Mouse (Mus musculus) granulocyte monocyte progenitor cell, adult 5-6 weeks (primary cell): ENCODE data around the gene Zc3h12c. TPM values are rescaled to one million over a fixed set of nuclear protein-coding genes. Genes with fewer than 3 reads are reported as not detected.

ENCODE experiments used
- total RNA-seq, 2 experiments: library from RNA; stranded (forward) in 1 of 2; stranded (reverse) in 1 of 2; fragments of 200-712, 200-1000 nt in 1 of 2; fragments of >200 nt in 1 of 2; fragmentation: Nextera tagmentation in 1 of 2; gene quantifications; 2 replicates each; pipeline ENCODE4 v1.2.3; 2014 to 2017

Zc3h12c gene
- total RNA-seq, 2 experiments from 2014 or later: 4.5 to 8.8 TPM

Other genes with a start within 250 kb of the Zc3h12c start
- gene Fdx1, start 205.0 kb downstream of the Zc3h12c start, total RNA-seq (2014; fragmentation: Nextera tagmentation): 17.2 and 25.1 TPM in 2 replicates
- 10.9 and 11.7 TPM in 2 replicates for gene Fdx1, start 205.0 kb downstream of the Zc3h12c start, total RNA-seq (2017)
- gene Rdx, start 121.4 kb downstream of the Zc3h12c start, total RNA-seq (2014; fragmentation: Nextera tagmentation): 76.5 and 83.0 TPM in 2 replicates
- 178 and 213 TPM in 2 replicates for gene Rdx, start 121.4 kb downstream of the Zc3h12c start, total RNA-seq (2017)